Mouse (Mus musculus): ENCODE results near the gene F2r. TPM values are rescaled to one million over a fixed set of nuclear protein-coding genes. Genes with fewer than 3 reads are reported as not detected.
A peak's percentile ranks its signal among the peaks of the same experiment; 100 is the strongest.

The F2r gene
- polyA plus RNA-seq (2015; fragmentation: Nextera tagmentation; extraction: Ambion mirVana) = 42.8 and 53.6 TPM in 2 replicates

DNA sequence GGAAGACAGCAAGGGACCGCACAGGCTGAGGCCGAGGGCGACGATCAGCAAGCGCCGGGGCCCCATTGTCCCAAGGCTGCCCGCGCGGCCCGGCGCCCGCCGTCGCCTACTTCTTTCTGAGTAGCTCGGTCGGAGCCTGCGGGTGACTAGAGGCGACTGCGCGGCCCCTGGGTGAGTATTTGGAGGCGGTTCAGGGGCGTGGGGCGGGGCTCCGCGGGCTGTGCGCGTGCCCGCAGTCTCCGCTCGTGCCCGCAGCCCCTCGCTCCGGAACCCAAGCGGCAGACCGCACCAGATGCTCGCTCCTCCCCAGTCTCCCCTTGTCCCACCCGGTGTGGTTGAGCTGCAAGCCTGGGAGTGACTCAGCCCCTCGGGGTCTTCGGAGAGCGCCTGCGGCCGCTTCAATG is at the start of gene F2r:
Gene F2r (minus strand): TSS at position 179 of the 404 bp plus-strand sequence.
- Histone ChIP-seq H3K4me2 (peak within 1 kb of the TSS; percentile 87), H3K27me3 (no peaks in the 10 kb centered on the region), H3K27ac (peak within 1 kb of the TSS; percentile 88), H3K36me3 (peaks cover 7% of the 10 kb centered on the region), H3K9ac (peak within 1 kb of the TSS; percentile 98), H3K9me3 (replicated peaks) (no peaks in the 10 kb centered on the region), H3K4me3 (replicated peaks) (peak within 1 kb of the TSS; percentile 93), H3K4me1 (replicated peaks) (peaks cover 38% of the 10 kb centered on the region)
- peak; percentile 91 for ATAC-seq (ENCODE audit: low read depth)
- peak; percentile 84 for DNase-seq
- WGBS (ENCODE audit: insufficient replicate concordance) = under 1% methylated on average over 42 of the region's 42 CpGs

GRCm38 (mm10) chr13:95667260-95667659 is 49.0 kb upstream of the F2r start:
- Histone ChIP-seq H3K9ac (no peak overlapping the region), H3K9me3 (replicated peaks) (no peaks in the 10 kb centered on the region), H3K4me1 (replicated peaks) (peaks cover 38% of the 10 kb centered on the region), H3K27me3 (no peaks in the 10 kb centered on the region), H3K36me3 (peaks cover 75% of the 10 kb centered on the region), H3K27ac (no peak overlapping the region), H3K4me2 (no peak overlapping the region), H3K4me3 (replicated peaks) (no peak overlapping the region)
- ATAC-seq (ENCODE audit: low read depth) (no peak), DNase-seq (no peak)
- 36% methylated on average over 7 of the region's 7 CpGs for WGBS (ENCODE audit: insufficient replicate concordance)

DNA sequence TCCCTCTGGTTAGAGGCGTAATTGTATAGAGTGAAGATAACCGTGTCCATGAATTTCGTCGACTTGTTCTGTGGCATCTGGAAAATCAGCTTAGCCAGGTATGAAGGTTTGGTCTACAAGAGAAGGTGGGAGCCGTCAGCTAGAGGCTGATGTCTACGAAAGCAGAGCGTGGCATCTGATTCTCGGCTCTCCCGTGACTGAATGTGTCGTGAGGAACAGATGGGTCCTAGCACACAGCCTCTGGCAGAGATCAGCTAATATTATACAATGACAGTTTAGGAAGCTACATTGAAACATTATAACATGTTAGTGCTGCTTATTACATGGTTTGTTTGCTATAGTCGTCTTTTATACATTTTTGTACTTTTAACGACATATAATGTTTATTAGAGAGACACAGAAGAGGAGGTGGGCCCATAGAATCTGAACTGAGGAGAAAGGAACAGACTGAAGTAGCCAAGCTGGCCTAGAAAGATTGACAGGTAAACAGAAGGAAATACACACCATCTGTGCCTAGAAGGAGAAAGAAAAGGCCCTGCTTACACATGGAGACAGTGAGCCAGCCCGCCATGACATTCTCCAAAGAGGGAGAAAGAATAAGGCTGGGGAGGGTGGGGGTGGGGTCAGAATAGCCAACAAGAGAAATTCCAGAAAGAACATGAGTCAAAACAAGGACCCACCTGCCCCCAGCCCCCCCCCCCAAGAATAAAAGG is 47.5 kb upstream of the F2r start:
- Histone ChIP-seq H3K4me1 (replicated peaks) (peaks cover 24% of the 10 kb centered on the region), H3K9me3 (replicated peaks) (no peaks in the 10 kb centered on the region), H3K9ac (no peak overlapping the region), H3K27ac (peak overlapping the region; percentile 16; the same call in 1 of the 2 replicates), H3K36me3 (peaks cover 89% of the 10 kb centered on the region), H3K4me3 (replicated peaks) (no peak overlapping the region), H3K4me2 (no peak overlapping the region), H3K27me3 (no peaks in the 10 kb centered on the region)
- DNase-seq = no peak
- WGBS (ENCODE audit: insufficient replicate concordance) = 86% methylated on average over 13 of the region's 13 CpGs
- no peak for ATAC-seq (ENCODE audit: low read depth)

GRCm38 (mm10) chr13:95663834-95664233 is 45.5 kb upstream of the F2r start:
- peaks cover 89% of the 10 kb centered on the region for H3K36me3 ChIP-seq
- H3K4me3 ChIP-seq (replicated peaks) = no peak overlapping the region
- no peak overlapping the region for H3K9ac ChIP-seq
- H3K9me3 ChIP-seq (replicated peaks) = no peaks in the 10 kb centered on the region
- no peak for ATAC-seq (ENCODE audit: low read depth)
- DNase-seq = no peak
- WGBS (ENCODE audit: insufficient replicate concordance) = 93% methylated on average over 4 of the region's 4 CpGs
- no peak overlapping the region for H3K27ac ChIP-seq
- peaks cover 10% of the 10 kb centered on the region for H3K4me1 ChIP-seq (replicated peaks)
- H3K27me3 ChIP-seq = no peaks in the 10 kb centered on the region
- H3K4me2 ChIP-seq = no peak overlapping the region

- H3K4me1 ChIP-seq (replicated peaks) = peaks cover 34% of the 10 kb centered on the region
- ATAC-seq (ENCODE audit: low read depth) (no peak), DNase-seq (no peak)
- H3K4me3 ChIP-seq (replicated peaks) = no peak overlapping the region
- H3K4me2 ChIP-seq = no peak overlapping the region
- H3K27me3 ChIP-seq = no peaks in the 10 kb centered on the region
- no peak overlapping the region for H3K9ac ChIP-seq
- no peak overlapping the region for H3K27ac ChIP-seq
- 82% methylated on average over 7 of the region's 7 CpGs for WGBS (ENCODE audit: insufficient replicate concordance)
- H3K36me3 ChIP-seq = peaks cover 83% of the 10 kb centered on the region
- H3K9me3 ChIP-seq (replicated peaks) = no peaks in the 10 kb centered on the region
These were observed 41.1 kb upstream of the F2r start for GRCm38 (mm10) chr13:95659432-95659831.

DNA sequence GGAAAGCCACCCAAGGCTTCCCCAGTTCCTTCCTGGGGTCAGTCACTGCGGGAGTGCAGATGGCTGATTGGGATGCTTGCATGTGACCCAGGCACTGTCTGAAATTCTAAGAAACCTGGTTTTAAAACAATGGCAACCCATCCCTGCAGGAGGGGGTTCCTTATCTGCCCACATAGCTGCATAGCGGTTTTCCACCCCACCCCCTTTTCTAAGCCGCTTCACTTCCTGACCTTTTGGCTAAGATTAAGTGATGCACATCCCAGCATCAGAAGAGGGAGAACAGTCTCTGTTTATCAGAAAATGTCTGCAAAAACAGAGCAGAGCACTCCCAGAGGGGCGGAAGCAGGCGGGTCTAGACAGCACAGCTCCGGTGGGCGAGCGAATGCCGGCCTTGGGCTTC is 38.9 kb upstream of the F2r start:
- Histone ChIP-seq H3K27ac (peak overlapping the region; percentile 56), H3K9me3 (replicated peaks) (no peaks in the 10 kb centered on the region)

DNA sequence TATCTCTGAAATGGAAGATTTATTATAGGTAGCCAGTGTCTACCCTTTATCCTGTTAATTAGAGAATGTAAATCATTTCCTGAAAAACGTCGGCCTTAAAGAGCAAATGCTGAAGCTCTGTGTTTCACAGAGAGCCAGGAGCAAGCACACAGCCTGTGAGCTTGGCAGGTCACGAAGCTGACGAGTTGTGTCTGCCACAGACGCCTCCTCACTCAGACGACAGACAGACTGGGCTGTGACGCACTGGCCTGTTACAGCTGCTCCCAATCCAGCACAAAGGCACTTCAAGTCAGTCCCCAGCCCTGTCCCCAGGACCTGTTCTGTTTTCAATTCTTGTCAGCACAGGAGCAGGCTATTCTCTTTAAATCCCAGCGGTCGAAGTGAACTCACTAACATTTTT is 37.0 kb upstream of the F2r start:
- Histone ChIP-seq H3K27me3 (no peaks in the 10 kb centered on the region), H3K9ac (no peak overlapping the region), H3K27ac (peak overlapping the region; percentile 24; the same call in 1 of the 2 replicates), H3K36me3 (peaks cover 43% of the 10 kb centered on the region), H3K4me3 (replicated peaks) (no peak overlapping the region), H3K4me1 (replicated peaks) (peaks cover 56% of the 10 kb centered on the region), H3K4me2 (no peak overlapping the region), H3K9me3 (replicated peaks) (no peaks in the 10 kb centered on the region)
- WGBS (ENCODE audit: insufficient replicate concordance) = 69% methylated on average over 9 of the region's 9 CpGs
- DNase-seq (no peak), ATAC-seq (ENCODE audit: low read depth) (no peak)

More for the DNA sequence above, 38.9 kb upstream of the F2r start:
- ATAC-seq (ENCODE audit: low read depth) (peak; percentile 89), DNase-seq (peak; percentile 24)
- no peak overlapping the region for H3K4me3 ChIP-seq (replicated peaks)
- H3K4me1 ChIP-seq (replicated peaks) = peaks cover 53% of the 10 kb centered on the region
- 16% methylated on average over 9 of the region's 9 CpGs for WGBS (ENCODE audit: insufficient replicate concordance)
- peak overlapping the region; percentile 14; the same call in 1 of the 2 replicates for H3K9ac ChIP-seq
- peak overlapping the region; percentile 9; the same call in 1 of the 2 replicates for H3K4me2 ChIP-seq
- peaks cover 62% of the 10 kb centered on the region for H3K36me3 ChIP-seq
- H3K27me3 ChIP-seq = no peaks in the 10 kb centered on the region

GRCm38 (mm10) chr13:95653696-95654095 is 35.4 kb upstream of the F2r start:
- WGBS (ENCODE audit: insufficient replicate concordance) = 26% methylated on average over 4 of the region's 4 CpGs
- H3K4me3 ChIP-seq (replicated peaks) = no peak overlapping the region
- peaks cover 56% of the 10 kb centered on the region for H3K4me1 ChIP-seq (replicated peaks)
- DNase-seq (no peak), ATAC-seq (ENCODE audit: low read depth) (no peak)
- no peaks in the 10 kb centered on the region for H3K27me3 ChIP-seq
- no peak overlapping the region for H3K4me2 ChIP-seq
- H3K36me3 ChIP-seq = peaks cover 30% of the 10 kb centered on the region
- peak overlapping the region; percentile 20 for H3K27ac ChIP-seq
- H3K9ac ChIP-seq = no peak overlapping the region
- H3K9me3 ChIP-seq (replicated peaks) = no peaks in the 10 kb centered on the region

DNA sequence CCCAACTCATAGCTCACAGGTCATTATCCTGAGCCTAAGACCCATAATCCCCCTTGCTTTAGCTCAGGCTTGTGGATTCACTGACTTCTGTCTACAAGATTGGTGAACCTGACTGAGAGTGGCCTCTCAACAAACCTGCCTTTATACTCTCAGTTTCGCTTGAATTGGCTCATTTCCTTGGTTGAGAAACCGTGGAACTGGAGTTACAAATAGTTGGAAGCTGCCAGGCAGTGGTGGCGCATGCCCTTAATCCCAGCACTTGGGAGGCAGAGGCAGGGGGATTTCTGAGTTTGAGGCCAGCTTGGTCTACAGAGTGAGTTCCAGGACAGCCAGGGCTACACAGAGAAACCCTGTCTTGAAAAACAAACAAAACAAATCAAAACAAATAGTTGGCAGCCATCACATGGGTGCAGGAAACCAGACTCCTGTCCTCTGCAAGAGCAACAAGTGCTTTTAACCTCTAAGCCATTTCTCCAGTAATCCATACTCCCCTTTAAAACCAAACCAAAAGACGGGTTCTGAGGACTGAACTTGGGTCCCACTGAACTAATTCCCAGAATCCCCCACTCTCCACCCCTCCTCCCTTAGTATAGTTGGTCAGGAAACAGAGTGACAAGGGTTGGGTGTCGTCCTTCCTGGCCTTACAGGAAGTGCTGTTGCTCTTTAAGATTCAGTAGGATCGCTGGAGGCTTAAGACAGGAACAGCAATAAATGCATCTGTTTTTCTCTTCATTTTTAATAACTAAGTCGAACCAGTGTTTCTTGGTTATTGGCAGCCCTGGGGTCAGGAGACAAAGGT is 33.8 kb upstream of the F2r start:
- peaks cover 42% of the 10 kb centered on the region for H3K4me1 ChIP-seq (replicated peaks)
- no peaks in the 10 kb centered on the region for H3K27me3 ChIP-seq
- no peak overlapping the region for H3K27ac ChIP-seq
- DNase-seq (no peak), ATAC-seq (ENCODE audit: low read depth) (no peak)
- H3K36me3 ChIP-seq = peaks cover 13% of the 10 kb centered on the region
- H3K9ac ChIP-seq = no peak overlapping the region
- no peak overlapping the region for H3K4me2 ChIP-seq
- H3K4me3 ChIP-seq (replicated peaks) = no peak overlapping the region
- H3K9me3 ChIP-seq (replicated peaks) = no peaks in the 10 kb centered on the region
- WGBS (ENCODE audit: insufficient replicate concordance) = 59% methylated on average over 7 of the region's 7 CpGs

GRCm38 (mm10) chr13:95649941-95650340 is 31.7 kb upstream of the F2r start:
- Histone ChIP-seq H3K4me3 (replicated peaks) (no peak overlapping the region), H3K9ac (no peak overlapping the region), H3K27me3 (no peaks in the 10 kb centered on the region), H3K27ac (no peak overlapping the region), H3K36me3 (peaks cover 11% of the 10 kb centered on the region), H3K4me1 (replicated peaks) (peaks cover 25% of the 10 kb centered on the region), H3K9me3 (replicated peaks) (no peaks in the 10 kb centered on the region), H3K4me2 (no peak overlapping the region)
- no peak for DNase-seq
- WGBS (ENCODE audit: insufficient replicate concordance) = 75% methylated on average over 3 of the region's 3 CpGs
- ATAC-seq (ENCODE audit: low read depth) = no peak

- Histone ChIP-seq H3K27ac (0 out of 2 replicates have a peak overlapping the region, but pooled peaks have one; percentile 29), H3K27me3 (no peaks in the 10 kb centered on the region), H3K4me1 (replicated peaks) (peaks cover 2% of the 10 kb centered on the region), H3K9ac (no peak overlapping the region), H3K9me3 (replicated peaks) (no peaks in the 10 kb centered on the region), H3K36me3 (peaks cover 26% of the 10 kb centered on the region), H3K4me2 (no peak overlapping the region), H3K4me3 (replicated peaks) (no peak overlapping the region)
- ATAC-seq (ENCODE audit: low read depth) (no peak), DNase-seq (no peak)
- 61% methylated on average over 4 of the region's 4 CpGs for WGBS (ENCODE audit: insufficient replicate concordance)
These were observed 29.0 kb upstream of the F2r start for GRCm38 (mm10) chr13:95647248-95647647.
